Mouse (Mus musculus) embryonic facial prominence, embryonic 13.5 days (tissue): ENCODE measurements at regions not wholly inside any gene's neighbourhood (a gene's known extent, or its start where the extent isn't known, plus 50 kb on each side); places are given as distances from the start of the nearest gene placed in this dataset.

ENCODE experiments used
- ATAC-seq: fragments of 200-750 bp; cut with Nextera tagmentation; 2 replicates; pipeline ENCODE4 v1.8.0; 2017; ENCODE audit warnings: low read depth; ENCODE audit not compliant: insufficient number of reproducible peaks, insufficient read depth, low FRiP score, low TSS enrichment
- H3K27ac ChIP-seq: fragments of 300-500 bp; sonication (generic); 2 replicates; pipeline ENCODE4 v1.5.1; 2015; ENCODE audit warnings: moderate library complexity, mild to moderate bottlenecking, inconsistent platforms
- H3K27me3 ChIP-seq: fragments of 300-500 bp; sonication (generic); 2 replicates; pipeline ENCODE4 v1.6.1; 2015; ENCODE audit warnings: mild to moderate bottlenecking, inconsistent platforms
- H3K36me3 ChIP-seq: fragments of 300-500 bp; sonication (generic); 2 replicates; pipeline ENCODE4 v1.6.1; 2015; ENCODE audit warnings: mild to moderate bottlenecking, inconsistent platforms
- H3K4me1 ChIP-seq: fragments of 300-500 bp; sonication (generic); 2 replicates; pipeline ENCODE4 v1.6.1; 2015; ENCODE audit warnings: inconsistent platforms
- H3K4me2 ChIP-seq: fragments of 300-500 bp; sonication (generic); 2 replicates; pipeline ENCODE4 v1.6.1; 2015; ENCODE audit warnings: moderate library complexity, mild to moderate bottlenecking, inconsistent platforms
- H3K4me3 ChIP-seq: fragments of 300-500 bp; sonication (generic); 2 replicates; pipeline ENCODE4 v1.5.1; 2015; ENCODE audit warnings: mild to moderate bottlenecking, inconsistent platforms
- H3K9ac ChIP-seq: fragments of 300-500 bp; sonication (generic); 2 replicates; pipeline ENCODE4 v1.6.1; 2015; ENCODE audit warnings: mild to moderate bottlenecking, inconsistent platforms
- H3K9me3 ChIP-seq: fragments of 300-500 bp; sonication (generic); 2 replicates; pipeline ENCODE4 v1.6.1; 2016; ENCODE audit warnings: inconsistent platforms
- WGBS: fragments of 180-500 bp; shearing (Covaris S2); methylation state at CpG from one replicate; pipeline ENCODE4 v1.1.7; 2015; ENCODE audit warnings: mixed read lengths; 5-methylcytosine and 5-hydroxymethylcytosine counted together

GRCm38 (mm10) chr16:29772609-29772988, 193.5 kb downstream of the Opa1 start:
- Histone ChIP-seq H3K4me3 (no peak overlapping the region), H3K27ac (no peak overlapping the region), H3K36me3 (no peaks in the 10 kb centered on the region), H3K9me3 (no peaks in the 10 kb centered on the region), H3K4me2 (no peak overlapping the region), H3K27me3 (peaks cover 4% of the 10 kb centered on the region; the same call in 1 of the 2 replicates), H3K9ac (no peak overlapping the region), H3K4me1 (peaks cover 23% of the 10 kb centered on the region)
- ATAC-seq, result no peak
- WGBS, result 73% methylated on average over 12 of the region's 12 CpGs

- Histone ChIP-seq H3K4me3 (no peak overlapping the region), H3K4me2 (no peak overlapping the region), H3K9me3 (no peaks in the 10 kb centered on the region), H3K27me3 (peaks cover 4% of the 10 kb centered on the region; the same call in 1 of the 2 replicates), H3K4me1 (peaks cover 23% of the 10 kb centered on the region), H3K9ac (no peak overlapping the region), H3K27ac (no peak overlapping the region), H3K36me3 (no peaks in the 10 kb centered on the region)
- ATAC-seq, result no peak
- 89% methylated on average over 6 of the region's 6 CpGs for WGBS
Observed at GRCm38 (mm10) chr16:29773056-29773455, 193.9 kb downstream of the Opa1 start.

GRCm38 (mm10) chr16:29774949-29775348, 195.8 kb downstream of the Opa1 start:
- no peak for ATAC-seq
- Histone ChIP-seq H3K4me2 (no peak overlapping the region), H3K36me3 (no peaks in the 10 kb centered on the region), H3K9ac (no peak overlapping the region), H3K4me3 (no peak overlapping the region), H3K9me3 (no peaks in the 10 kb centered on the region), H3K27ac (no peak overlapping the region), H3K27me3 (peaks cover 4% of the 10 kb centered on the region; the same call in 1 of the 2 replicates), H3K4me1 (peaks cover 23% of the 10 kb centered on the region)
- 43% methylated on average over 2 of the region's 2 CpGs for WGBS

- peak; percentile 49; the same call in 1 of the 2 replicates for ATAC-seq
- Histone ChIP-seq H3K9ac (no peak overlapping the region), H3K27ac (0 out of 2 replicates have a peak overlapping the region, but pooled peaks have one; percentile 28), H3K9me3 (no peaks in the 10 kb centered on the region), H3K27me3 (peaks cover 4% of the 10 kb centered on the region; the same call in 1 of the 2 replicates), H3K4me1 (peaks cover 23% of the 10 kb centered on the region), H3K4me3 (no peak overlapping the region), H3K36me3 (no peaks in the 10 kb centered on the region), H3K4me2 (no peak overlapping the region)
- WGBS, result 55% methylated on average over 5 of the region's 5 CpGs
Observed at GRCm38 (mm10) chr16:29775879-29776278, 196.7 kb downstream of the Opa1 start.

GRCm38 (mm10) chr16:29782441-29782840, 203.3 kb downstream of the Opa1 start:
- 79% methylated on average over 4 of the region's 4 CpGs for WGBS
- no peak overlapping the region for H3K4me3 ChIP-seq
- H3K27me3 ChIP-seq, result no peaks in the 10 kb centered on the region; the same call in 1 of the 2 replicates
- no peaks in the 10 kb centered on the region for H3K9me3 ChIP-seq
- H3K4me2 ChIP-seq, result no peak overlapping the region
- H3K4me1 ChIP-seq, result no peaks in the 10 kb centered on the region
- no peak for ATAC-seq
- H3K27ac ChIP-seq, result no peak overlapping the region
- no peaks in the 10 kb centered on the region for H3K36me3 ChIP-seq
- H3K9ac ChIP-seq, result no peak overlapping the region

GRCm38 (mm10) chr16:29785114-29785513, 206.0 kb downstream of the Opa1 start:
- Histone ChIP-seq H3K4me3 (no peak overlapping the region), H3K27me3 (no peaks in the 10 kb centered on the region), H3K4me2 (no peak overlapping the region), H3K9ac (no peak overlapping the region), H3K36me3 (no peaks in the 10 kb centered on the region), H3K9me3 (no peaks in the 10 kb centered on the region), H3K27ac (no peak overlapping the region), H3K4me1 (peaks cover 10% of the 10 kb centered on the region)
- 93% methylated on average over 3 of the region's 3 CpGs for WGBS
- ATAC-seq, result no peak

- H3K27me3 ChIP-seq, result no peaks in the 10 kb centered on the region
- ATAC-seq, result no peak
- peaks cover 10% of the 10 kb centered on the region for H3K4me1 ChIP-seq
- H3K36me3 ChIP-seq, result no peaks in the 10 kb centered on the region
- H3K9ac ChIP-seq, result no peak overlapping the region
- H3K9me3 ChIP-seq, result no peaks in the 10 kb centered on the region
- no peak overlapping the region for H3K27ac ChIP-seq
- no peak overlapping the region for H3K4me2 ChIP-seq
- no peak overlapping the region for H3K4me3 ChIP-seq
- 92% methylated on average over 8 of the region's 8 CpGs for WGBS
Observed at GRCm38 (mm10) chr16:29786540-29786939, 207.4 kb downstream of the Opa1 start.

GRCm38 (mm10) chr16:29787633-29788511, 208.7 kb downstream of the Opa1 start:
- Histone ChIP-seq H3K4me3 (no peak overlapping the region), H3K4me2 (no peak overlapping the region), H3K36me3 (no peaks in the 10 kb centered on the region), H3K4me1 (peaks cover 10% of the 10 kb centered on the region), H3K9ac (no peak overlapping the region), H3K27ac (peak overlapping the region; percentile 2; the same call in 1 of the 2 replicates), H3K9me3 (no peaks in the 10 kb centered on the region), H3K27me3 (no peaks in the 10 kb centered on the region)
- no peak for ATAC-seq
- WGBS, result 64% methylated on average over 5 of the region's 5 CpGs

GRCm38 (mm10) chr16:29790064-29790463, 210.9 kb downstream of the Opa1 start:
- H3K27me3 ChIP-seq, result no peaks in the 10 kb centered on the region
- H3K36me3 ChIP-seq, result no peaks in the 10 kb centered on the region
- no peak overlapping the region for H3K4me2 ChIP-seq
- no peaks in the 10 kb centered on the region for H3K9me3 ChIP-seq
- H3K9ac ChIP-seq, result no peak overlapping the region
- H3K4me3 ChIP-seq, result no peak overlapping the region
- no peak overlapping the region for H3K27ac ChIP-seq
- peaks cover 10% of the 10 kb centered on the region for H3K4me1 ChIP-seq
- ATAC-seq, result no peak
- WGBS, result 91% methylated on average over 3 of the region's 3 CpGs

- 68% methylated on average over 3 of the region's 3 CpGs for WGBS
- H3K27ac ChIP-seq, result no peak overlapping the region
Observed at GRCm38 (mm10) chr16:29799250-29799649, 220.1 kb downstream of the Opa1 start.

GRCm38 (mm10) chr16:29799893-29800292, 220.8 kb downstream of the Opa1 start:
- no peak overlapping the region for H3K4me3 ChIP-seq
- H3K27me3 ChIP-seq, result peaks cover 4% of the 10 kb centered on the region; the same call in 1 of the 2 replicates
- H3K27ac ChIP-seq, result no peak overlapping the region
- no peak overlapping the region for H3K4me2 ChIP-seq
- ATAC-seq, result no peak
- no peaks in the 10 kb centered on the region for H3K9me3 ChIP-seq
- 88% methylated on average over 3 of the region's 3 CpGs for WGBS
- H3K9ac ChIP-seq, result no peak overlapping the region
- no peaks in the 10 kb centered on the region for H3K36me3 ChIP-seq
- peaks cover 43% of the 10 kb centered on the region for H3K4me1 ChIP-seq

More at GRCm38 (mm10) chr16:29799250-29799649, 220.1 kb downstream of the Opa1 start:
- no peak for ATAC-seq
- Histone ChIP-seq H3K36me3 (no peaks in the 10 kb centered on the region), H3K4me2 (no peak overlapping the region), H3K4me1 (peaks cover 43% of the 10 kb centered on the region), H3K4me3 (no peak overlapping the region), H3K9ac (no peak overlapping the region), H3K9me3 (no peaks in the 10 kb centered on the region), H3K27me3 (peaks cover 4% of the 10 kb centered on the region; the same call in 1 of the 2 replicates)

- H3K27me3 ChIP-seq, result peaks cover 7% of the 10 kb centered on the region; the same call in 1 of the 2 replicates
- H3K36me3 ChIP-seq, result no peaks in the 10 kb centered on the region
- H3K4me3 ChIP-seq, result no peak overlapping the region
- no peaks in the 10 kb centered on the region for H3K9me3 ChIP-seq
- no peak for ATAC-seq
- H3K4me1 ChIP-seq, result peaks cover 41% of the 10 kb centered on the region
- no peak overlapping the region for H3K9ac ChIP-seq
- no peak overlapping the region for H3K27ac ChIP-seq
- 24% methylated on average over 2 of the region's 2 CpGs for WGBS
- H3K4me2 ChIP-seq, result no peak overlapping the region
Observed at GRCm38 (mm10) chr16:29800457-29800856, 221.3 kb downstream of the Opa1 start.
